Mouse (Mus musculus) intestine, postnatal 0 days (tissue): ENCODE data around the gene Knop1. TPM values are rescaled to one million over a fixed set of nuclear protein-coding genes. Genes with fewer than 3 reads are reported as not detected.

Source experiments
- ATAC-seq: fragments of 200-750 bp; cut with Nextera tagmentation; 2 replicates; pipeline ENCODE4 v1.8.0; 2017; ENCODE audit warnings: mild to moderate bottlenecking, moderate TSS enrichment, moderate library complexity
- H3K27ac ChIP-seq: fragments of 300-500 bp; sonication (generic); 2 replicates; pipeline ENCODE4 v1.5.1; 2014; ENCODE audit warnings: mild to moderate bottlenecking, low read depth, low read length, moderate library complexity
- H3K27me3 ChIP-seq: fragments of 300-500 bp; sonication (generic); replicated peaks from 2 replicates; pipeline ENCODE4 v1.6.1; 2014; ENCODE audit warnings: low read length, mixed read lengths; ENCODE audit not compliant: control insufficient read depth, insufficient read depth
- H3K36me3 ChIP-seq: fragments of 300-500 bp; sonication (generic); 2 replicates; pipeline ENCODE4 v1.6.1; 2014; ENCODE audit warnings: mild to moderate bottlenecking, moderate library complexity; ENCODE audit not compliant: control insufficient read depth, insufficient read depth
- H3K4me1 ChIP-seq: fragments of 300-500 bp; sonication (generic); replicated peaks from 2 replicates; pipeline ENCODE4 v1.6.1; 2014; ENCODE audit warnings: antibody characterized with exemption, low read length, mixed read lengths; ENCODE audit not compliant: control insufficient read depth, insufficient read depth
- H3K4me2 ChIP-seq: fragments of 300-500 bp; sonication (generic); replicated peaks from 2 replicates; pipeline ENCODE4 v1.6.1; 2014; ENCODE audit warnings: low read depth, mild to moderate bottlenecking, moderate library complexity
- H3K4me3 ChIP-seq: fragments of 300-500 bp; sonication (generic); 2 replicates; pipeline ENCODE4 v1.5.1; 2014; ENCODE audit warnings: low read depth, low read length
- H3K9ac ChIP-seq: fragments of 300-500 bp; sonication (generic); 2 replicates; pipeline ENCODE4 v1.6.1; 2014; ENCODE audit warnings: mild to moderate bottlenecking, low read depth, low read length
- H3K9me3 ChIP-seq: fragments of 300-500 bp; sonication (generic); 2 replicates; pipeline ENCODE4 v1.6.1; 2016; ENCODE audit warnings: mixed run types; ENCODE audit not compliant: control insufficient read depth
- CTCF ChIP-seq: sonication (generic); IDR thresholded peaks from 2 replicates; pipeline ENCODE4 v1.5.1; 2016; ENCODE audit warnings: low read depth, mild to moderate bottlenecking, control low read depth, antibody characterized with exemption, moderate library complexity
- WGBS: fragments of 180-500 bp; shearing (Covaris S2); extraction: QIAGEN DNeasy Blood & Tissue Kit; methylation state at CpG from one replicate; pipeline ENCODE4 v1.1.7; 2014; 5-methylcytosine and 5-hydroxymethylcytosine counted together
- polyA plus RNA-seq: library from polyadenylated mRNA; unstranded; fragments of >200 nt; fragmentation: Nextera tagmentation; extraction: Ambion mirVana; gene quantifications from 2 replicates; pipeline ENCODE4 v1.2.1, GENCODE M21; 2015

Gene Knop1
- polyA plus RNA-seq, 1 experiment from 2014 or later, result 35.8 TPM

GRCm38 (mm10) chr7:118821887-118822556 is 34.0 kb downstream of the Knop1 start:
- Histone ChIP-seq H3K4me2 (no peak overlapping the region), H3K4me1 (no peaks in the 10 kb centered on the region), H3K4me3 (no peak overlapping the region), H3K9ac (no peak overlapping the region), H3K9me3 (no peaks in the 10 kb centered on the region), H3K27ac (no peak overlapping the region), H3K36me3 (peaks cover 53% of the 10 kb centered on the region), H3K27me3 (no peaks in the 10 kb centered on the region)
- TF ChIP-seq CTCF, result no peak
- ATAC-seq, result no peak
- WGBS, result 94% methylated on average over 12 of the region's 12 CpGs

- no peak overlapping the region for H3K9ac ChIP-seq
- TF ChIP-seq CTCF, result no peak
- no peak overlapping the region for H3K27ac ChIP-seq
- WGBS, result 64% methylated on average over 7 of the region's 7 CpGs
- no peak for ATAC-seq
- no peaks in the 10 kb centered on the region for H3K9me3 ChIP-seq
- no peak overlapping the region for H3K4me2 ChIP-seq
- no peak overlapping the region for H3K4me3 ChIP-seq
- peaks cover 53% of the 10 kb centered on the region for H3K36me3 ChIP-seq
- H3K4me1 ChIP-seq, result no peaks in the 10 kb centered on the region
- no peaks in the 10 kb centered on the region for H3K27me3 ChIP-seq
Observed at GRCm38 (mm10) chr7:118821356-118821755, 34.7 kb downstream of the Knop1 start.

GRCm38 (mm10) chr7:118819666-118820065 is 36.4 kb downstream of the Knop1 start:
- no peak overlapping the region for H3K4me2 ChIP-seq
- no peak overlapping the region for H3K27ac ChIP-seq
- no peaks in the 10 kb centered on the region for H3K4me1 ChIP-seq
- H3K4me3 ChIP-seq, result no peak overlapping the region
- WGBS, result 61% methylated on average over 1 of the region's 1 CpGs
- no peak for ATAC-seq
- H3K27me3 ChIP-seq, result no peaks in the 10 kb centered on the region
- H3K9me3 ChIP-seq, result no peaks in the 10 kb centered on the region
- H3K9ac ChIP-seq, result no peak overlapping the region
- TF ChIP-seq CTCF, result no peak
- H3K36me3 ChIP-seq, result peaks cover 60% of the 10 kb centered on the region; the same call in 1 of the 2 replicates

GRCm38 (mm10) chr7:118817741-118818140 is 38.3 kb downstream of the Knop1 start:
- H3K4me3 ChIP-seq, result no peak overlapping the region
- no peaks in the 10 kb centered on the region for H3K27me3 ChIP-seq
- no peaks in the 10 kb centered on the region for H3K9me3 ChIP-seq
- H3K27ac ChIP-seq, result no peak overlapping the region
- no peak overlapping the region for H3K4me2 ChIP-seq
- no peaks in the 10 kb centered on the region for H3K4me1 ChIP-seq
- no peak overlapping the region for H3K9ac ChIP-seq
- WGBS, result 88% methylated on average over 7 of the region's 7 CpGs
- ATAC-seq, result no peak
- no peak for TF ChIP-seq CTCF
- peaks cover 63% of the 10 kb centered on the region for H3K36me3 ChIP-seq

GRCm38 (mm10) chr7:118816275-118816674 is 39.8 kb downstream of the Knop1 start:
- H3K9me3 ChIP-seq, result no peaks in the 10 kb centered on the region
- WGBS, result 76% methylated on average over 3 of the region's 3 CpGs
- TF ChIP-seq CTCF, result no peak

GRCm38 (mm10) chr7:118813592-118813991 is 42.5 kb downstream of the Knop1 start:
- Histone ChIP-seq H3K4me2 (no peak overlapping the region), H3K27me3 (no peaks in the 10 kb centered on the region), H3K4me3 (no peak overlapping the region), H3K27ac (no peak overlapping the region), H3K9ac (no peak overlapping the region), H3K36me3 (peaks cover 66% of the 10 kb centered on the region), H3K4me1 (no peaks in the 10 kb centered on the region), H3K9me3 (no peaks in the 10 kb centered on the region)
- 92% methylated on average over 4 of the region's 4 CpGs for WGBS
- no peak for TF ChIP-seq CTCF
- ATAC-seq, result no peak

More at GRCm38 (mm10) chr7:118816275-118816674, 39.8 kb downstream of the Knop1 start:
- no peaks in the 10 kb centered on the region for H3K4me1 ChIP-seq
- no peak for ATAC-seq
- H3K4me2 ChIP-seq, result no peak overlapping the region
- no peaks in the 10 kb centered on the region for H3K27me3 ChIP-seq
- peaks cover 60% of the 10 kb centered on the region for H3K36me3 ChIP-seq
- no peak overlapping the region for H3K4me3 ChIP-seq
- H3K27ac ChIP-seq, result no peak overlapping the region
- no peak overlapping the region for H3K9ac ChIP-seq
